Mouse (Mus musculus): ENCODE results near the gene Rora. TPM values are rescaled to one million over a fixed set of nuclear protein-coding genes. Genes with fewer than 3 reads are reported as not detected.

The Rora gene
- polyA plus RNA-seq, 1 experiment, result 15.5 TPM

DNA sequence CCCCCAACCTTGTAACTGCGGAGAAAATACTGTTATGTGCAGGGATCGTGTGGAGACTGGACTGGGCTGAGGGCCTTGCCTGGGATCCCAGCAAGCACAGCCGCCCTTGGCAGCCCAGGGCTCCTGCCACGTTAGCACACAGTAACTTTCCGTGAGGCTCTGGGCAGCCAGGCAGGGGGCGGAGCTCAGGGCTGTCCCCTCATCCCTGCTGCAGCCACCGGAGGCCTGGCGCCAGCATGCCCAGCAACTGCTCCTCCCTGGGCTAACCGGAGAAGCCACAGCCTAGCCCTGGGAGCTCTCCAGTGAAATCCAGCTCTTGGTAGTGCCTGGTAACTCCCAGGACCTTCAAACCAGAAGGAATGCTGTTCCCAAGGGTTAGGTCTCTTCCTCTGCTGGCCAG, 605.8 kb downstream of the Rora start:
- peak; percentile 11 to 51 for DNase-seq (ENCODE audit: extremely low spot score in 1 of 2, low spot score in 1 of 2)

DNA sequence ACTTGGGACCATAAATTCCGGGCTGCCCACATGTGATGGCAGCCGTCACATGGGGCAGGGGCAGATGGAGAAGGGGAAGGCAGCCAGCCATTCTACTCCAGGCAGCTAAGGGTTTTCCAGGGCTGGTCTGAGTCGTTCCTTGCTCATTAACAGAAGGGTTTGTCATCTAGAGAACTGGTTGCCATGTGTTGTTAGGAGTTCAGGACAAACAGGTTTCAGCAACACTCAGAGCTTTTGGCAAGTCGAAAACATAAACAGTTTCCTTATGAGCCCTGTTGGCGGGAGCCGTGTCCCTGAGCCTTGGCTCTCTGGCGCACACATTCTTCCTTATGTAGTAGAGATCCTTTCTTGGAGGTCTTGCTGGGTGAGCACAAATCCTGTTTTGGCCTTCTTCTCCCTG, 611.6 kb downstream of the Rora start:
- no peak for DNase-seq (ENCODE audit: extremely low spot score in 1 of 2, low spot score in 1 of 2)

DNA sequence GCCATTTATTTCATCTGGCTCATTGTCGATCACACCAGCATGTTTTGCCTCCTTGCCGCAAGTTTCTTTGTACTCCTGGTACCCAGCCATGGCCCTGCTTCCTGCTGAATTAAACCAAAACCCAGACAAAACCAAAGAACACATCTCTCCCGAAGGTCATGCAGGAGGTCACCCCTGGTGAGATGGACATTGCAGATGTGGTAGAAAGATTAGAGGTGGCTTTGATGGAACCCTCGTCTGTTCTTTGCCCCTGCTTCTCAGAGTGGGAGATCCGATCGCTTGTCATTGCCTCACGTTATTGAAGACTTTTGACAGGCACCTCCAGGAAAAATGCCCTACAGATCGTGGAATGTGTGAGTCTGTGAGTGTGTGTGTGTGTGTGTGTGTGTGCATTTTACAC, 616.8 kb downstream of the Rora start:
- DNase-seq (ENCODE audit: extremely low spot score in 1 of 2, low spot score in 1 of 2), result no peak

DNA sequence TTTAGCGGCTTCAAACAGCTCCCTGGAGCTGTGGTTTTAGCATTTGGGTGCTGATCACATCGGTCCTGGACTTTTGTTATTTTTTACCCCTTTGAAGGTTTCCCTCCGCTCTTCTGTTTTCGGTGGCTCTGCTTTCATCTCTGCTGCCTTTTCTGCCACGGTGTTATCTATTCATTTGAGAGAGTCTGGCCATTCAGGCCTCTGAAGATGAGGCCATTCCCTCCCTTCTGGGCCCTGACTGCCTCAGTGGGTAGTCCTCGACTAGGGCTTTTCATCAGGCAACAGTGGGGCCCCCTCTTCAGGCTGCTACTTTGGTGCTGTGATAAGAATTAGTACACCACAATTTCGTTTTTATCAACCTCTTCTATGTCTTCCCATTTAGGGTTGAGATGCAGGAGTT, 617.3 kb downstream of the Rora start:
- DNase-seq (ENCODE audit: extremely low spot score in 1 of 2, low spot score in 1 of 2), result no peak

DNA sequence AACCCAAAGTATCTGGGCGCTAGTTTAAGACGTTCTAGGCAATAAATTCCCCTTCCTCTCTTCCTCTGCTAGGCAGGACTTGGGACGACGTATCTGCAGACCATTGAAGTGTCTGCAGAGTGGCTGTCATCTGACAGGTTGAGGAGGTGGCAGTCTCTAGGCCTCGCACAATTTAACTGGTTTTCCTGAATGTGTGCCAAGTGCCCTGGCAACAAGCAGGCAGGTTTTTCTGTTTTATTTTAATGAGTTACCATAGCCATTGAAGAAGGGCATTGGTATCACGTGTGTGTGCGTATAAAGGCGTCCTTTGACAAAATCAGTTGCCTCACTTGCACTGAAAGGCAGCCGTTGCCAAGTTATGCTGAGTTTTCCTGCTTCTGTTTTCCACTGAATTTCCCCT, 619.3 kb downstream of the Rora start:
- DNase-seq (ENCODE audit: extremely low spot score in 1 of 2, low spot score in 1 of 2), result no peak

DNA sequence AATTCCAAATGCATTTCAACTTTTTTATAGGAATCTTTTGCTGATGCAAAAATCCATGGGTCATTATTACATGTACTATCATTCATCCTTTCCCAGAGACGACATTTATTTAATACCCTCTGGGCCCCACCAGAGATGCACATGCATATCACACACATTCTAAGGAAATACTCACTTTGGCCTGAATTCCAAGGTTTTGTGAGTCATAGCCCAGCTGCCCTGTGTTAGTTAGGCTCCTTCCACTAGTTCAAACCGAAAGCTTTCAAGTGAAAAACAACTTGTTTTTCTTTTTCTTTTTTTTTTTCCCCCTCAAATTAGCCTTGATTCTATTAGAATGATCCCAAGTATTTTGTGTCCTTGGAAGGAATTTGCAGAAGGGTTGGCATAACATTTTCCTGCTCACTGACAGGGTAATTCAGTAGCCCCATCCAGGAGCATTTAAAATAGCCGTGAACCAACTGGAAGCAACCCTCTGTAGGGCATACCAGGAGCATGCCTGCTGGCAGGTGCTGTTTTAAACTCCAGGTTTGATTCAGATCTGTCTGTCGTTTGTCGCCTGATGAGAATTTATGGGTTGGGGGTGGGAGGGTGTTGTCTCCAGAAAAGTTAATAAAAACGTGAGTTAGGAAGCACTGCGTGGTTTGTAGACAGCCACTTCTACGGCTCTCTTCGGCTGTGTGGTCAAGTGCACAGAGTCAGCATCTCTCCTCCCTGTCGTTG, 621.3 kb downstream of the Rora start:
- DNase-seq (ENCODE audit: extremely low spot score in 1 of 2, low spot score in 1 of 2), result no peak

DNA sequence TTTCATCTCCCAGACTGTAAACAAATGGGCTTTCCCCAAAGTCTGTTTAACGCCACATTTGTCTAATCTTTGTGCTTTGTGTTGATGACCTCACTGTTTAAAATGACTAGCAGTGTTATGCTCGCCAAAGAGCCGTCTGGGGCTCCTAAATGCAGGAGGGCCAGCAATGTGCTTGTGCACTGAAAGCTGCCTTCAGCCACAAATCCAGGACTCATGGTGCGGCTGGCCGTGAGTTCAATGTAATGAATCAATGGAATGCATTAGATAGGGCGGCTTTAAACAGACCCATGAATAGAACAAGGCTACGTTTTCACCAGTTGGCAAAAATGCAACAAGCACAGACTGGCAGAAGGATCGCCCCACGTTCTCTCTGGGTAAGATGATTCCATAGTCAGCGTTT, 623.7 kb downstream of the Rora start:
- no peak for DNase-seq (ENCODE audit: extremely low spot score in 1 of 2, low spot score in 1 of 2)

DNA sequence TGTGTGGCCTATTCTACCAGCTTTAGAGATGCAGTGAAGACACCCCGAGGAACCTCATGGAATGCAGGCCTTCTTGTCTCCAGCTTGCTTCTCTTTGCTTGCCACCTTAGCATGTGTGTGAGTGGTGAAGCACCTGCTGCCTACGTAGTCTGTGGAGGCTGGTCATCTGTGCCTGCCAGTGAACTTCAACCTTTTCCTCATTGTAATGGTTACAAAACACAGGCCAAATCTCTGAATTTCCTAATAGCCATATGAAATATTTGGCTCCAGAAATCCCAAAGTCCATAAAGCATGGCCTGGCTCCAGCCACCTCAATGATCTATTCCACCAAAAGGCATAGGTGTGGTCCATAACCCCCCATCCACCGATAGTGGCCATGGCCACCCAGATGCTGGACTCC, 631.4 kb downstream of the Rora start:
- DNase-seq (ENCODE audit: extremely low spot score in 1 of 2, low spot score in 1 of 2), result no peak

DNA sequence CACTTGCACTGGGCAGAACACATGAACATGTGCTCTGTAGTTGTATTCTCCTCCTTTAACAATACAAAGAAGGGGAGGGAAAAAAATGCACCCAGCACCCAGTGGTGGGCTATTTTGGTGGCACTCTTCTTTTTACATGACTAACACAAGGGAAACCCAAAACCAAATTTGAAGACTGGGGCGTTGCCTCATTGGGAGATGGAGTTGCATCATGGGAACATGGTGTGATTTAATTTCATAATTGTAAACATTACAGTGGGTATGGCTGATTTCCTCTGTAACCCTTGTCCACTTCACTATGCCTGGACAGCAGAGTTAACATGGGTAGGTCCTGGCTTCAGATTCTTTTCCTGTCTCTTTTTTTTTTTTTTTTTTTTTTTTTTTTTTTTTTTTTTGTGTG, 634.5 kb downstream of the Rora start:
- no peak for DNase-seq (ENCODE audit: extremely low spot score in 1 of 2, low spot score in 1 of 2)

DNA sequence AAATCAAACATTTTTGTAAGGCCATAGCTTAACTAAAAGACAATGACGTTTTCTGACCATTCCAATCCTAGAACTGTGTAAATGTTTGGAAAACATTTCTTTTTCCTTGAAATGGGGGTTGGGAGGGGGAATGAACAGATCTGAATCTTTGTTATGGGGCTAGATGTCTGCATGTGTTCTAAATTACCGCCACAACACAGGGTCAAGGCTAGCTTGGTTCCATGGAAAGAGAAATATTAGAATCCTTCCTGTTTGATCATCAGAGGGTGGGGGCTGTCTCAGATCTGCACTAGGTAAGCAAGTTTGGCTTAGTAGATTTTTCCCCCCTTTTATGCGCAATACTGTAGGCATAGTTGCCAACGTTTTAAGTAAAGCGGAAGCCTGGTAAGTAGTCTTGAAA, 635.0 kb downstream of the Rora start:
- no peak for DNase-seq (ENCODE audit: extremely low spot score in 1 of 2, low spot score in 1 of 2)

DNA sequence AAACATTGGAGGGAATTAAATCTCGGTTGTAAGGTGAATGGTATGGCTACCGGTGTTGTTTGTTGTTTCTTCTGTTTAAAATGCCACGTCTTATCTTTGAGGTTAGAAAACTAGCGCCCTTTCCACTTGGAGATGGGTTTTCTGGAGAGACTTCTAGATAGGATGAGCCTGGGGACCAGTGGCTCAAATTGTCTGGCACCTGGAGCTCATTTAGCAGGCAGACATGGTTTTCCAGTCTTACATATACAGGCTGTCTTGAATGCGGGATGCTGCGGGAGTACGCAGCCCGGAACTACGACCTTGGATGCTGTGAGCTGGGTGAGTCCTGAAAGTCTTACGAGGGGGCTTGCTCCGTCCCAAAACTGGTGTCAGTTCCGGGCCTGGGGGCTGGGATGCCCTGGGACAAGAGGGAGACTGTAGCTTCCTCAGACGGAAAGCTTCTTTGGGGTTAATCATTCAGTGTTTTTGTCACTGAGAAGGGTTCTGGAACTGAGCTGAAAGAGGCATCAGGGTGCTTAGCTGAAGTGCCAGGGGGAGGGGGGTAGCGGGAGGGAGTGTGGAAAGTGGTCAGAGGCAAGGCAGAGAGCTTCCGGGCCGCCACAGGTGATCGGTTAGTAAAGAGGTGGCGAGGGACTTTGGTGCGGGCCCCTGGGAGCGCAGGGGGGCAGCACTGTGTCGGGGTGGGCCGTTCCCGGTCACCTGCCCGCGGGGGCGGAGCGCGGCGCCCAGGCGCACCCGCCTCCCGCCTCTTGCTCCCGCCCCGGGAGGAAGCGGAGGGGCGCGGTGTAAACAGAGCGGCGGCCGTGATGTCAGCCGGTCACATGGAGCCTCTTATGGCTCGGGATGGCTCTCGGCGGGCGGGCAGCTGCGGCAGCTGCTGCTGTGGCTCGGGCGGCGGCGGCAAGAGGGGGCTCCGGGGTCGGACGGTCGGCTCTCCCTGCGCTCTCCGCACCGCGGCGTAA, 635.8 kb downstream of the Rora start:
- peak; percentile 58 to 81 for DNase-seq (ENCODE audit: extremely low spot score in 1 of 2, low spot score in 1 of 2)

DNA sequence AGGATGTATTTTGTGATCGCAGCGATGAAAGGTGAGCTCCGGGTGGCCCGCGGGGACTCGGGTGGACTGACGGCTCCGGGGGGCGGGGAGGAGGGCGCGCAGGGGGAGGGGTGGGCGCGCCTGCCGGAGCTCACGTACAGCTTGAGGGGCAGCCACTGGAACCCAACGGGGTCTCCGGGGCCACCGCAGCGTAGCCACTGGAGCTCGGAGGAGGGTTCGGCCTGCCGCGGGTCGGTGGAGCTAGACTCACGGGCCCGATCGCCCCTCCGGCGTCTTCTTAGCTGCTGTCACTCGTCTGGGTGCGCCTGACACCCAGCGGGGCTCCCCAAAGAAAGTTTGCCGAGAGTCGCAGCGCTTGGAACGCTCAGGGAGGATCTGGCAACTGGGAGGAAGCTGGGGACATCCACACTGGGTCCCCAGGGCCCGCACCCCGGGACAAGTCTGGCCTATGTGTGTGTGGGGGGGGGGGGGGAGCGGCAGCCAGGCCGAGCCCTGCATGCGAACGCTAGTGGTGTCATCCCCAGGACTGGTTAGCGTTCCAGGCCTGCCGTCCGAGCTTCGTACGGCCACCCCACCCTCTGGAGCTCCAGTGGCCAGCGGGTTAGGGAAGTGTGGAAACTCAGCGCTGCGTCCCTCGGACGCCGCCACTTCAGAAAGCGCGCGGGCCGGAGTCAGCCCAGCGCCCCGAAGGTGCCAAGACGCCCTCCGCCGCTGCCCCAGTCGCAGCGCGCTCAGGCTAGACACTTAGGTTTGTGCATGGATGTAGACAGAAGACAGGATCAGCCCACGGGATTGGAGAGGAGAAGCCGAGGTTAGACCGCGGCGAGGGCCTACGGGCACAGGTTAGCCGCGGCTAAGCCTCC, 636.7 kb downstream of the Rora start:
- no peak for DNase-seq (ENCODE audit: extremely low spot score in 1 of 2, low spot score in 1 of 2)

DNA sequence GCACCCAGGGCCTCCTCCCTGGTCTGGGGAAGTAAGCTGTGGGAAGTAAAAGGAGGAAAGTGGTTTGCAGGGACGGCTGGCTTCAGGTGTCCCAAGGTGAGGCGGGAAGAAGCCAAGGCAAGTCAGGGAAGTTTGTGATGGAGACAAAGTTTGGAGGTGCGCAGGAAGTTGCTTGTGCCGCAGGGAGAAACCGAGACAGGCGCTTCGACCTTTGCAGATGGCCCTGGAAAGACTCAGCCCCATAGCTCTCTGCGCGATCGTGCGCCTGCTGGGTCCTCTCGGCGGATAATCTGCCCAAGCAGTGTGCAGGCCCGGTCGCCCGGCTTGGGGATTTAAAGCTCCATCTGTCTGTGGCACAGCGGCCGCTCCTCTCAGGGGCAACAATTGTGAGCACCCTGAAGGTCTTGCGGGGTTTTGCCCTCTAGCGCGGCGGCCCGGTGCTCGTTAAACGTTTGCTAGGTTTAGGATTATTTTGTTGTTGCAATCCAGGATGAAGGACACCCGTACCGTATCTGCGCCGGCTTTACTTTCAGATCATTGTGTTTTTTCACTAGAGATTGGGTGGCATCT, 637.4 kb downstream of the Rora start:
- DNase-seq (ENCODE audit: extremely low spot score in 1 of 2, low spot score in 1 of 2), result no peak

DNA sequence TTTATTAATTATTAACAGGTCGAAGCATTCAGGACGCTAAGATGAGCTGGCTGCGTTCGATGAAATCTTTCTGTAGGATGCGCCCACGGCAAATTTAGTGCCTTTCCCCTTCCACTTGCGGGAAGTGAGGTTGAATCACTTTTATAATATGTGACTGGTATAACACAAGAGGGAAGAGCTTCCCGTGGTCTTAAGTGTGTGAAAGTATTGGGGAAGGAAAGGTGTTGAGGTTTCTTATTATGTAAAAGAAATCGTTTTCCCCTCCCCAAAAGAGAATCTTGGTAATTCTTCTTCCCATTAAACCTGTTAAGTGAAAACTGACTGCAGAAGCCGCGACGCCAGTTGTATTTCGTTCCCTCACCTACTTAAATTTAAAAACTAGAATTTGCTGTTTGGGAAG, 637.9 kb downstream of the Rora start:
- no peak for DNase-seq (ENCODE audit: extremely low spot score in 1 of 2, low spot score in 1 of 2)

DNA sequence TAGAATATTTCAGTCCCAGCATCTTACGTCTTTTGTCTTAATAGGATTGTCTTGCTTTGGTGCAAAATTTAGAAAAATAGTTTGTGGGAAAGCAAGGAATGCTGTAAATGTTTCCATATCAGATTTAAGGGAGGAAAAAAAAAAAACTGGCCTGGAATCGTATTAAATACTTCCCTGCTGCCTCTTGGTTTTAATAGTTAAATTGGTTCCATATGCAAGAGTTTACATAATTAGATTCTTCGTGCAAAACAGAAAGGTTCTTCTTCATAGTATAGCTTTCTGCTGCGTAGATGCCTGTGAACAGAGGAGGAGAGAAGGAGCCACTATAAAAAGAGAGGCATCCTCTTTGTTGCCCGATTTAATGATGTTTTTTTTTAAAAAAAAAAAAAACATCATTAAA, 638.8 kb downstream of the Rora start:
- no peak for DNase-seq (ENCODE audit: extremely low spot score in 1 of 2, low spot score in 1 of 2)

DNA sequence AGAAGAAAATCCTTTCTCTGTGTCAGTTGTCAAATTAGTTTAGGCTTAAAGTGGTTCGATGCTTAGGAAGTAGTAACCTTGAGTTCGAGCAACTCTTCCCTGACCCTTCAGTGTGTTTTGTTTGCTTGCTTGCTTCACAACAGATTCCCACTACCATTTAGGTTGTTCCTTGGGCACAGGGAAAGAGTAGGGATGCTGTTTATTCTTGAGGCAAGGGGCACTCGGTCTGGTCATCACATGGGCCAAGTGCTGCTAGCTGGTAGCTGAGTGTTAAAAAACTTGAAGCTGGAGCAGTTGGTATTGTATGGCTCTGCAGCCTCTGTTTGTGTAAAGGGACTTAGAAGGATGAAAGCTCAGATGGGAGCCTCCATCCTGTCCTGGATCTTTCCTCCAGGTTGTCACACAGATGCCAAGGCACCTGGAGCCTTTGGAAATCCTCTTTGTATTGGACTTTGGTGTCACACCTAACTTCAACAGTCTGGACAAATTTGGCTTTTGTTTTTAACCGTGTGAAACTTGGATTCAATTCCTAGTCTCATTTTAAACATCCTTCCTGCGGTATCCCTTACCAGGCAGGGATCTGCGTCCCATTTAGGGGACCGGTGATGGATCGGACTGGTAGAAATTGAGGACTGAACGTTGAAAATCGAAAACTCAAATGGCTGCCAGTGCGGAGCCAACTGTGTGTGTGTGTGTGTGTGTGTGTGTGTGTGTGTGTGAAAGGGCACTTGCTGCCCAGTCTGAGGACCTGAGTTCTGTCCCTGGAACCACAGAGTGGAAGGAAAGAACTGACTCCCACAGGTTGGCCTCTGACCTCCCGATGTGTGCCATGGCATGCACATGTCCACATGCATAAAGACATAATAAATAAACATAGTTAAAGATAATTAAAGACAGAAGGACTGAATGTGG, 639.4 kb downstream of the Rora start:
- DNase-seq (ENCODE audit: extremely low spot score in 1 of 2, low spot score in 1 of 2), result no peak

DNA sequence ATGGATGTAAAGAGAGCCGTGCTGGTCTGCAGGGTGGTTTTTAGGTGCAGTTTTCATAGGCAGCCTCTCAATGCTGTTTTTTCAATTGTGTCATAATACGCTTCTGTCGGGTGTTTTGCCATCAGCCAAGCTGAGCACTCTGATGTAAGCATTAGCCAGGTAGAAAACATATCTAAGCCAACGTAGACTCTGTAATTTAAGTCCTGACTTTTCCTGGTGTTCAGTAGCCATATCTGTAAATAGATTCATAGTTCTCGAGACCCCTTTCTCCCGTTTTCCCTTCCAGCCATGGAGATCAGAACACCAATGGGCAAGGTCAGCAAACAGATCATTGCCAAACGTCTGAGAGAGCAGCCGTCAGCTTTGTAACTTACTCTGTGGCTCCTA, 640.1 kb downstream of the Rora start:
- DNase-seq (ENCODE audit: extremely low spot score in 1 of 2, low spot score in 1 of 2), result no peak

DNA sequence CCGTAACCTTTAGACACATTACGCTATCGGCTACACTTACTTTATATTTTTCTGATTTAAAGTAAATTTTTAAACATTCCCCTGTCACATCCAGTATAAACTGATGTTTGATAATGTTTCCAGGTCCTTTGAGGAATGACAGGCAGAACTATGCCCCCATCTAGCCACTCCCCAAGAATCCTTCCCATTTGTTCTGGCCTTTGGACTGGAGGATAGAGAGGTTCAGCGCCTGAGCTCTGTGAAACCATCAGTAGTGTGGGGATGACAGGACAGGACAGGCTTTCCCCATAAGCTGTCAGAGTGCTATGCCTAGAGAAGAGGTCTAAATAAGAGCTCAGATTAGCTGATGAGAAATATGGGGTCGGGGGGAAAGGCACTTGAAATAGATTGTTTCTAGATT, 640.8 kb downstream of the Rora start:
- no peak for DNase-seq (ENCODE audit: extremely low spot score in 1 of 2, low spot score in 1 of 2)

DNA sequence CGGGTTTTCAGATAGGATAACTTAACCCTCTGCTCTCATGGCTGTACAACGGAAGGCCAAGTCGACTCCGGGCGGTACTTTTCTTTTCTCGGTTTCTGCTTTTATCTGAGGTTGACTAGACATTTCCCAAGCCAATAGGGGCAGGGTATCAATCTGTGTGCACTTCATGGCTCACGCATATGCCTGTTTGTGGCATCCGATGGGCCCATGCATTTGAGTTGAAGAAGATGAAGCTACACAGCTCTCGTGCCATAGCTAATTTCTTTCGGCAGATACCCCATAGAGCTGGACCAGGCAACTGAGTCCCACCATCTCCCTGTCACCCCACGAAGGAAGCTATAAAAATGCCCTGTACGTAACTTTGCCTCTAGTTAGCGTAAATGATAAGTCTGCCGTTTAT, 641.3 kb downstream of the Rora start:
- DNase-seq (ENCODE audit: extremely low spot score in 1 of 2, low spot score in 1 of 2), result no peak

DNA sequence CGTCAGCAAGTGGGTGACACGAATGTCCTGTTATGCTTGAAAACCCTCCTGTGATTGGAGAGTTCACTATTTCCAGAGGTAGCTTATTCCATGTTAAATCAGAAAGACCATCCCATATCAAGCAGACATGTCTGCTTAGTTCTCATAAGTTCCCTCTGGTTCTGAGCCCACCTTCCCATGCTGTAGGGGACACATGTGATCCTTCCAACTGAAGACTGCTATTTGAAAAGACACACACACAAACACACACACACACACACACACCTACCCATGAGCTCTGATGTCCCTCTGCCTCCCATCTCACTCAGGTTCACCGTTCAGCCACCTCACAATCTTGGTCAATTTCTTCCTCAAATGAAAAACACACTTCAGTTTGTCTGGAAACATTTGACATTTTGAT, 642.2 kb downstream of the Rora start:
- no peak for DNase-seq (ENCODE audit: extremely low spot score in 1 of 2, low spot score in 1 of 2)
